Mouse (Mus musculus) cerebellum, postnatal 36 days (tissue): Measurements from ENCODE around the gene Il1a.

Source experiments
- DNase-seq, 2 experiments: peaks; one replicate each; pipeline ENCODE4 v3.0.0; 2021 to 2022; ENCODE audit warnings: mixed read lengths in 2 of 2

Il1a gene

GRCm38 (mm10) chr2:129309836-129310235 lies at the start of gene Il1a:
Il1a (minus strand) TSS chr2:129309972.
- DNase-seq: no peak

DNA sequence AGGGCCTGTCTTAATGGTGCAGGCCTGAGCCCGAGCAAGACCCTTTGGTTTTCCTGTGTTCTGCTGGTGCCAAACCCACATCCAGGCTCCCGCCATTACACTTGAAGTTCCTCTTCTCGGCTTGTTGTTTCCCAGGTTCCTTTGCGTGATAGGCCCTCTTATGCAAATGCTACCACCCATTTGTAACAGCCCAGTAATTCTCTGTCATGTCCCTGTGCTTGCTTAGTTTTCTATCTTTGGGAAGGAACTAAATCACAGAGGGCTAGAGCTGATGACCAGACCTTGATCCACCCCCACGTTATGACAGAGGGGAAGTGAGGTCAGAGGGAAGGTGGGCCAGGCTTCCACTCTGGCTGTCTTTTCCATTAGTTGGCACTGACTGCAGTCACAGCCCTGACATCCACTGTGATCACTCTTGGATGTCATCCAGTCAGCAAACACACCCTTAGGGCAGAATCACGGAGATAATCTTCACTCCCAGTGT lies 28.4 kb upstream of the Il1a start:
- no peak for DNase-seq

DNA sequence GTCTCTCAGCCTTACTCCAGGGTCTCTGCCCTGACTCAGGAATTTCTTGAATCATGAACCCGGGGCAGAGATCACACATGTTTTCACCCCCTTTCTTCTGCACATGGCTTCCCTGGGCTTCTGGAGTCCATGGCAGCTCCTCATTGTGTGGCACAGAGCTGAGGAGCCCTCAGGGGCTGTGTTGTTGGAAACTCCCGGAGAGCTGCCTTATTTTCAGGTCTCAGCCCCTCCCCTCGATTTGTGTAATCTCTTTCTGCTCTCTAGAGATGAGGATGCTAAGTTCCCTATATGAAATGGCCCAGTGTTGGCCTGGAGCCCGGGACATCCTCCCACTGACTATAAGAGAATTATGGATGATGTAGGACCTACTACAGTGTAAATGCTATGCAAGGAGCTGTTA lies 23.7 kb upstream of the Il1a start:
- no peak for DNase-seq

DNA sequence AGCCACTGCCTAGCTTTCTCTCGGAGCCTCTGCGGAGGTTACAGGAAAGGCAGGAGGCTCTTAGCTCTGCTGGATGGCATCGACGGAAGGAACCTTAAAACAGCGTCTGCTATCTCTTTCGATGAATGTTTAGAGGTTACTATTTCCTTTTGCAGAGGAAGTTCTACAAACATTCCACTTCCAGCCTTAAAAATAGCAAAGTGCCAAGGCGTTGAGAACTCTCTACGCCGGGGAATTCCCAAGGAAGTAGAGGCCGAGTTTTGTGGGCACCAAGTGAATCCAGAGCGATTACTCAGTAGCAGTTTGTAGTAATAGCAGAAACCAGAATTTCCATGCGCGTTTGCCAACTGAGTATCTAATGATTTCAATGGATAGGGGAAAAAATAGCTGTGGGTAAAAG lies 20.8 kb upstream of the Il1a start:
- no peak for DNase-seq

GRCm38 (mm10) chr2:129330024-129330423 lies 20.3 kb upstream of the Il1a start:
- no peak for DNase-seq

GRCm38 (mm10) chr2:129328238-129328637 lies 18.5 kb upstream of the Il1a start:
- DNase-seq: no peak

DNA sequence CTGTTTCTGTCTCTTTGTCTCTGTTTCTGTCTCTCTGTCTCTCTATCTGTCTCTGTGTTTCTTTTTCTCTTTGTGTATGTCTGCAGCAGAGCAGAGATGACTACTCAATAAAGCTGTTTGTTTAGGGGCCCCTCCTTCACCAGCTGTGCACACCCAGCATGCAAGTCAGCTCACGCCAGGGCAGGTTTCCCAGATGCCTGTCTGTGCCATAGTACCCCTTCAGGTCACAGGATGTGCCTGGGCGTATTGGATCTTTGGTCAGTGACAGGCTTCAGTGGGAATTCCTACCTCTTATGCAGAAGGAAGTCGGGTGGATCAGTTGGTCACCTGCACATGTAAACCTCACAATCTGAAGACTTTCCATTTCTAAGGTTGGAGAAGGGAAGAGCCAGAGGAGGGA lies 14.4 kb upstream of the Il1a start:
- DNase-seq: no peak

DNA sequence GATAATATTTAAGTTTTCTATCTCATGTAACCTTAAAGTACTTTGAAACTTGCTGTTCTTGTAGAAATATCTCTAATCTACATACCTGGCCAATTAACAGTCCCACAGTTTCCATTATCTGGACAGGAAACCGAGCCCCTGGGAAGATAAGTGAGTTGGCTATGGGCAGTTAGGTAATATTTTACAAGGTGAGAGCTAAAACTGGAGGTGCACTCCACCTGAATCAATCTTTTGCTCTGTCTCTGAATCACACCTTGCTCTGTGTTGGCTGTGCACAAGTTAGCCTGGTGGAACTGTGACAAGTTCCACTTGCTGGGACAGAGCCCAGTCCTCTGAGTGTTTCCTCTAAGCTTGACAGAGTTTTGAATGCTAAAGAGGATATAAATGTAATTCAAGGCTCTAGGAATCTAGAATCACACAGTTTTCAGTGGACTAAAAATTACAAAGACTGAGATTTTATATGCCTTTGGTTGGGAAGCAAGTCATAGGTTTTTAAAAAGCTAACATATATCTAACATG lies 12.4 kb upstream of the Il1a start:
- DNase-seq: no peak

DNA sequence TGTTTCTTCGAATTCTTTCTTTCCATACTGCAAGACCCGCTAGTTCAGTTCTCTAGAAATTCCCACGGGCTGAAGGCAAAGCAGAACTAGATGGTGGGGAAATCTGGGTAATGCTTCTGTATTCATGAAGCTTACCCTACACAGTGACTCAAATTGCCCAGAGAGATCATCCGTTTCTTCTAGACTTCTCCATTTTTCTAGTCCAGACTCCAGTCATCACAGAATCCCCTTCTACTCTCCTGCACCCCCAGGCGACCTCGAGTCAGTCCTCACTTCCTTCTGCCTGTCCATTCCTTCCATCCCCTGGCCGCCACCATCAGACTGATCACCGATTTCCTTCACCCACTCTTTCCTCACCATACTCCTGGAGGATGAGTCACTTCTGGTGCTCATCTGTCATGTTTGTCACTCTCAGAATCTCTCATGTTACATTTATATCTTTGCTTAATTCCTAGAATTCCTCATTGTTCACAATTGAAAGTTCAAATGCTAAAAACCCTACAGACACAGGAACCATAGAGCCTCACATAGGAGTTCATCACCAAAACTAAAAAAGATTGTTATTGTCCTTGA lies 10.3 kb upstream of the Il1a start:
- no peak for DNase-seq

GRCm38 (mm10) chr2:129315831-129316230 lies 6.1 kb upstream of the Il1a start:
- no peak for DNase-seq

DNA sequence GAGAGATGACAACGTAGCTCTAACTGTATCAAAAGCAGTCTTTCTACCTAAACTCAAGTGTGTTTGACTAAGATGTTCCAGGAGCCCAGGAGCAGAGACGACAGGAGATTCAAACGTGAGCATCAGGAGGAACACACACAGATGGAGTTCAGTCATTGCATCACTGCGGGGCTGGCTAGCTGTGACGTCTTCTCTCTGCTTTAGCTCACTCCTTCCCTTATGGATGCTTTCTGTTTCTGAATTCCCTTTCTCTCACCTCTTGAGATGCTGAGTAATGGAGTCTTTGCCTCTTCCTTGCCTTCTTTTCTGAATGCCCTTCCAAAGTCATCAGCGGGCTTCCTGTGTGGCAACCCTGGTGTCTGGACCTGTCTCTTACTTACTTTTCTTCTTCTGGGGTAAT lies 5.1 kb upstream of the Il1a start:
- no peak for DNase-seq

DNA sequence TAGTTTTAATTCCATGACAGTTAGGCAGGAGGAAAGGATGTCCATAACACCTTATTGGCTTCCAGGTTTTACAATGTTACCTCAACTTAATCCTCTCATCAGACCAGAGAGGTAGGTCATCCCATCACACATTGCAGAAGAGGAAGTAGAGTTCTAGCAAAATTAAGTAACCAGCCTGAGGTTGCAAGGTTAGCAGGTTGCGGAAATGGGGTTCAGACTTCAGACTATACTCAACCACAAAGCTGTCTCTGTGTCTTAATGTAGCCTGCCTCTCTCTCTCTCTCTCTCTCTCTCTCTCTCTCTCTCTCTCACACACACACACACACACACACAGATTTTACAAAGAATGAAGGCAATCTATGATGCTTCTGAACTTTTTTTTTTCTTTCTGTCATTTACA lies 4.2 kb upstream of the Il1a start:
- DNase-seq: no peak

DNA sequence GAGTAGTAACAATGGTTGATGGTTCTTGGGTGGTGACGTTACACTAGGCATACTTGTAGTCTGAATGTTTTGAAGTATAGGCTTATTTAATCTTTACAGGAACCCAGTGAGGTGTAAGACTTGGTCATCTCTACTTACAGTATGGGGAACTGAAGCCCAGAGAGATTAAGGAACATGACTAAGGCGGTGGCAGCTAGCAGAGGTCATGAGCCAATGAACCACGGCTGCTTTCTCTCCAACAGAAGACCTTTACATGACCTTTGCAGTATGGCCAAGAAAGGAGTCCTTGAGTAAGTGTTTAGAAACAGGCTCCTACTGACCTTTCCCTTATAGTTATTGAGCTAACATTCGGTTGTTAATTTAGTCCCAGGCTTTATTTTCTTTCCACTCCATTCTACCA lies 3.8 kb downstream of the Il1a start:
- no peak for DNase-seq

GRCm38 (mm10) chr2:129297589-129297982 lies 12.2 kb downstream of the Il1a start:
- DNase-seq: peak in 1 of 2 experiments; percentile 37

DNA sequence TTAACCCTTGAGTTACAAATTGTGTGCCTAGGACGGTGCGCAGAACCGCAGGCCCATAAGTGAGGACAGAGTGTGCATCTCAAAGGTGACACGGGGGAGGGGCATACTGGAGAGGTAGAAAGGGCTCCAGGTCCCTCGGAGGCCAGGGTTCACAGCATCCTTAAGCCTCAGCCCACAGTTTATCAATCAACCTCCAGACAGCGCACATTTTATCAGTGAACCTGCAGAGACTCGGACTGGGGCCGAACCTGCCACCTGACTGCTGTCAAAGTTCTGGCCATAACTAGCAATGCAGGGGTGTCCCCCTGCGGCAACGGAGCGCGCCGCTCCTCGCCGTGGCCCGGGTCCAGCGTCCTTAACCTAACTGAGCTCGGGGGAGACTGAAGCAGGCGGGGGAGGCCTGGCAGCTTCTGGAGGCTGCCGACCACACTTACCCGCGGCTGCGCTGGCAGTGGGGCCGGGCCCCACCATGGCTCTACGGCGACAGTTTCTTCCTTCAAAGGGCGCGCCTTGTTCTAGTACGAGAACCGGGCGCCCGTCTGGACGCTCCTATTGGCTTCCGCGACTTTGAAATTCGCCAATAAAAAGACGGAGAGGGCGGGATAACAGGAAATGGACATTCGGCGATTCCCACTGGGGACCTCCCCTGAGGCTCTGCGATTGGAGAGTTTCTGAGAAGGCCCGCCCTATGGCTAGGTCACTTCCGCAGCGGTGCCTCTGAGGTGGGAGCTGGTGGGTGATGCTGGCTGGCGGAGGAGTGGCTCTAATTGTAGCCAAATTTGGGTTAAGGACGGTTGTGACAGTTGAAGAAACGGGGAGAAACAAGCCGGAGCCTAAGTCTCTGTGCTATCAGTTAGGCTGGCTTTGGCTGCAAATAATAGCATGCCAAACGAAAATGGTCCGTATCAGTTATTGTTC lies 12.8 kb downstream of the Il1a start, which contains the start of gene Ckap2l:
Gene Ckap2l, minus strand, starts transcription at position 542 of the 918 bp plus-strand sequence.
- DNase-seq: peak; percentile 97

GRCm38 (mm10) chr2:129296086-129296485 lies 13.7 kb downstream of the Il1a start:
- DNase-seq: no peak

DNA sequence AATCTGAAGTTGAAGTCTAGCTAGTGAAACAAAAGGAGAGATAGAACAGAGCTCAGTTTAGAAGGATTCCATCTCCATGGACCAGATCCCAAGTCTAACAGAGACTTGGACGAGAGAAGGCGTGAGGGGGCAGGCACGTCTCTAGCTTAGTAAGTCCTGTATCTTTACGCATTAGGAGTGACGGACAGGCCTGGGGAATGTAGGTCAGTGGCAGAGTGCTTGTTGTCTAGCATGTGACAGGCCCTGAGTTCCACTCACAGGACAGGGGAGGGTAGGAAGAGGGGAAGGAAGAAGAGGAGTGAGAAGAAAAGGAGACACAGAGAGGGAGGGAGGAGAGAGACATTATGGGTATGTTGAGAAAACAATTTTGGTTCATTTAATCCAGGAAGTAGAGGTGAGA lies 14.7 kb downstream of the Il1a start:
- no peak for DNase-seq

- no peak for DNase-seq
These were observed 35.9 kb downstream of the Il1a start for GRCm38 (mm10) chr2:129273823-129274222.

- no peak for DNase-seq
These were observed 39.2 kb downstream of the Il1a start for GRCm38 (mm10) chr2:129270621-129271020.

DNA sequence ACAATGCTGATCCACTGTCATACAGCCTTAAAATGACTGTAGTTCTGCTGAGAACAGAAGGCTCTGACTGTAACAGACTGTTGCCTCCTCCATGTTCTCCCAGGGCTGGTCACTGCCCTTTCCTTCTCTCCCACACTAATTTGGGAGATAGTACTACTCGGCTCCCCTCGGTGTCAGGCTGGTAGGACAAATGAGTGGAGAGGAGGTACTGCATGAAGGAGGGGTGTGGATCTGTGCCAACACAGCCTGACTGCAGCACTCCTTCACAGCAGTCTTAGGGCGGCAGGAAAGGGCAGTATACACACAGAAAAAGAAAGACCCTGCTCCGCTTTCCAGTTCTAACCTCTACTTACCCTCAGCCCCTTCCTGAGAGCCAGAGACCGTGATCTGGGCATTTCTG lies 39.8 kb downstream of the Il1a start:
- DNase-seq: no peak

DNA sequence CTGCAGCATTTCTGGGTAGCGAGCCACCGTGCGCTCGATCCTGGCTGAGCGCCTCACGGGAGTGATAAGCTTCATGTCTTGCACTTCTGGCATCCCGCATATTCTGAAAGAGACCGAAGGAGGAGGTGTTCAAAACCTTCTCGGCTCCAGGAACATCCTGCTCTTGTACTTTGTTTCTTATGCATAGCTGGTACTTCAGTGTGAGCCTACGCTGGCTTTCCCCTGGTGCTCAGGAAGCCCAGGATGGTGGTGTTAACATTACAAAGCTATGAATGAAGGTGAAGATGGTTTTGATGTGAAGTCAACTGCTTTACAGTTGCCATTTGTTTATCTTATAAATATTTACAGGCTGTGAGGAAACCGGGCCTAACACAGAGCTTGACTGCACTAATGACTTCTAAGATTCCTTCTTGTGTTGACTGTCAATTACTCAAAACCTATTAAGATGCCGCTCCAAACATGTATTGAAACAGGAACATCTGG lies 40.6 kb downstream of the Il1a start:
- no peak for DNase-seq

DNA sequence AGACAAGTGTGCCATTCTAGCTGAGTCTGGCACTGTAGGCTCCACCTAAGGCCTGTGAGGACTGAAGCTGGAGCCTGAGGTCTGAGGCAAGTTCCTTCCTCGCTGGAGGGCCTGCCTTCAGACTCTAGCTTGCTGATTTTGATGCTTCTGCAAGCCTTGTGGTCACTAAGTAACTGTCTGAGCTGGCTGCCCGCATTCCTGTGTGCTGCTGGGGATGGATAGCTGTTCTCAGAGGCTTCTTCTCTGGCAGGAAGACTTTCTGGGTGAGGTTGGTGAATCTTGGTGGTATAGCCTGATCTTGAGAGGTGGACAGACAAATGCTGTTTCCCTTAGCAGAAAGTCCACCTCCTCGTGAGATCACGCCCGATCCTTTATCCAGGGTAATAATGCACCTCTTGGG lies 42.0 kb downstream of the Il1a start:
- DNase-seq: no peak

GRCm38 (mm10) chr2:129265316-129265715 lies 44.5 kb downstream of the Il1a start:
- DNase-seq: no peak

GRCm38 (mm10) chr2:129263073-129263472 lies 46.7 kb downstream of the Il1a start:
- DNase-seq: no peak
